Mouse (Mus musculus): ENCODE measurements around the gene Tpmt. TPM values are rescaled to one million over a fixed set of nuclear protein-coding genes. Genes with fewer than 3 reads are reported as not detected.

Tpmt gene
- polyA plus RNA-seq, 1 experiment from 2014 or later = 24.3 TPM

- no peaks in the 10 kb centered on the region for H3K9me3 ChIP-seq
- 87% methylated on average over 6 of the region's 6 CpGs for WGBS
- peaks cover 61% of the 10 kb centered on the region for H3K36me3 ChIP-seq
- H3K27ac ChIP-seq = no peak overlapping the region
- H3K4me2 ChIP-seq = no peak overlapping the region
- H3K4me1 ChIP-seq (replicated peaks) = peaks cover 7% of the 10 kb centered on the region
- H3K4me3 ChIP-seq (replicated peaks) = no peak overlapping the region
- ATAC-seq (ENCODE audit: insufficient number of reproducible peaks, insufficient read depth, low FRiP score, low TSS enrichment, low read depth) = no peak
- no peaks in the 10 kb centered on the region for H3K27me3 ChIP-seq
- no peak overlapping the region for H3K9ac ChIP-seq (replicated peaks)
Measured at GRCm38 (mm10) chr13:47067001-47067400, 22.5 kb upstream of the Tpmt start.

GRCm38 (mm10) chr13:47066516-47066915 lies 22.0 kb upstream of the Tpmt start:
- ATAC-seq (ENCODE audit: insufficient number of reproducible peaks, insufficient read depth, low FRiP score, low TSS enrichment, low read depth) = no peak
- H3K9me3 ChIP-seq = no peaks in the 10 kb centered on the region
- H3K27ac ChIP-seq = no peak overlapping the region
- peaks cover 56% of the 10 kb centered on the region for H3K36me3 ChIP-seq
- H3K4me3 ChIP-seq (replicated peaks) = no peak overlapping the region
- H3K4me2 ChIP-seq = no peak overlapping the region
- H3K27me3 ChIP-seq = no peaks in the 10 kb centered on the region
- 92% methylated on average over 10 of the region's 10 CpGs for WGBS
- no peak overlapping the region for H3K9ac ChIP-seq (replicated peaks)
- H3K4me1 ChIP-seq (replicated peaks) = peaks cover 7% of the 10 kb centered on the region

- Histone ChIP-seq H3K36me3 (peaks cover 62% of the 10 kb centered on the region), H3K27me3 (no peaks in the 10 kb centered on the region), H3K9ac (replicated peaks) (no peak overlapping the region), H3K27ac (no peak overlapping the region), H3K4me1 (replicated peaks) (peaks cover 7% of the 10 kb centered on the region), H3K4me3 (replicated peaks) (no peak overlapping the region), H3K9me3 (no peaks in the 10 kb centered on the region), H3K4me2 (no peak overlapping the region)
- WGBS = 82% methylated on average over 15 of the region's 15 CpGs
- no peak for ATAC-seq (ENCODE audit: insufficient number of reproducible peaks, insufficient read depth, low FRiP score, low TSS enrichment, low read depth)
Measured at GRCm38 (mm10) chr13:47063985-47064760, 19.6 kb upstream of the Tpmt start.

GRCm38 (mm10) chr13:47062756-47063155 lies 18.2 kb upstream of the Tpmt start:
- Histone ChIP-seq H3K27me3 (no peaks in the 10 kb centered on the region), H3K27ac (no peak overlapping the region), H3K9me3 (no peaks in the 10 kb centered on the region), H3K4me3 (replicated peaks) (no peak overlapping the region), H3K9ac (replicated peaks) (no peak overlapping the region), H3K4me1 (replicated peaks) (peaks cover 7% of the 10 kb centered on the region), H3K4me2 (no peak overlapping the region), H3K36me3 (peaks cover 61% of the 10 kb centered on the region)
- 91% methylated on average over 17 of the region's 17 CpGs for WGBS
- no peak for ATAC-seq (ENCODE audit: insufficient number of reproducible peaks, insufficient read depth, low FRiP score, low TSS enrichment, low read depth)

- Histone ChIP-seq H3K27ac (no peak overlapping the region), H3K4me1 (replicated peaks) (no peaks in the 10 kb centered on the region), H3K36me3 (peaks cover 58% of the 10 kb centered on the region), H3K9ac (replicated peaks) (no peak overlapping the region), H3K9me3 (no peaks in the 10 kb centered on the region), H3K4me3 (replicated peaks) (no peak overlapping the region), H3K27me3 (no peaks in the 10 kb centered on the region), H3K4me2 (no peak overlapping the region)
- no peak for ATAC-seq (ENCODE audit: insufficient number of reproducible peaks, insufficient read depth, low FRiP score, low TSS enrichment, low read depth)
- WGBS = 96% methylated on average over 5 of the region's 5 CpGs
Measured at GRCm38 (mm10) chr13:47056781-47057180, 12.2 kb upstream of the Tpmt start.

- Histone ChIP-seq H3K36me3 (peaks cover 60% of the 10 kb centered on the region), H3K27ac (no peak overlapping the region), H3K4me2 (no peak overlapping the region), H3K4me1 (replicated peaks) (no peaks in the 10 kb centered on the region), H3K9ac (replicated peaks) (no peak overlapping the region), H3K27me3 (no peaks in the 10 kb centered on the region), H3K9me3 (no peaks in the 10 kb centered on the region), H3K4me3 (replicated peaks) (no peak overlapping the region)
- 93% methylated on average over 11 of the region's 11 CpGs for WGBS
- no peak for ATAC-seq (ENCODE audit: insufficient number of reproducible peaks, insufficient read depth, low FRiP score, low TSS enrichment, low read depth)
Measured at GRCm38 (mm10) chr13:47056126-47056525, 11.6 kb upstream of the Tpmt start.

GRCm38 (mm10) chr13:47053971-47054370 lies 9.4 kb upstream of the Tpmt start:
- no peaks in the 10 kb centered on the region for H3K4me1 ChIP-seq (replicated peaks)
- H3K9me3 ChIP-seq = no peaks in the 10 kb centered on the region
- no peak overlapping the region for H3K4me2 ChIP-seq
- no peak overlapping the region for H3K27ac ChIP-seq
- H3K36me3 ChIP-seq = peaks cover 61% of the 10 kb centered on the region
- no peak overlapping the region for H3K9ac ChIP-seq (replicated peaks)
- ATAC-seq (ENCODE audit: insufficient number of reproducible peaks, insufficient read depth, low FRiP score, low TSS enrichment, low read depth) = no peak
- no peaks in the 10 kb centered on the region for H3K27me3 ChIP-seq
- no peak overlapping the region for H3K4me3 ChIP-seq (replicated peaks)
- WGBS = 90% methylated on average over 10 of the region's 10 CpGs

- Histone ChIP-seq H3K27me3 (no peaks in the 10 kb centered on the region), H3K4me1 (replicated peaks) (no peaks in the 10 kb centered on the region), H3K9me3 (no peaks in the 10 kb centered on the region), H3K4me3 (replicated peaks) (no peak overlapping the region), H3K4me2 (no peak overlapping the region), H3K27ac (no peak overlapping the region), H3K9ac (replicated peaks) (no peak overlapping the region), H3K36me3 (peaks cover 48% of the 10 kb centered on the region)
- no peak for ATAC-seq (ENCODE audit: insufficient number of reproducible peaks, insufficient read depth, low FRiP score, low TSS enrichment, low read depth)
- WGBS = 86% methylated on average over 4 of the region's 4 CpGs
Measured at GRCm38 (mm10) chr13:47050009-47050408, 5.5 kb upstream of the Tpmt start.

- Histone ChIP-seq H3K27me3 (no peaks in the 10 kb centered on the region; the same call in 1 of the 2 replicates), H3K9ac (replicated peaks) (no peak overlapping the region), H3K4me2 (no peak overlapping the region), H3K27ac (no peak overlapping the region), H3K4me3 (replicated peaks) (no peak overlapping the region), H3K4me1 (replicated peaks) (peaks cover 8% of the 10 kb centered on the region), H3K36me3 (peaks cover 38% of the 10 kb centered on the region), H3K9me3 (no peaks in the 10 kb centered on the region)
- WGBS = 90% methylated on average over 4 of the region's 4 CpGs
- ATAC-seq (ENCODE audit: insufficient number of reproducible peaks, insufficient read depth, low FRiP score, low TSS enrichment, low read depth) = no peak
Measured at GRCm38 (mm10) chr13:47047996-47048395, 3.5 kb upstream of the Tpmt start.

GRCm38 (mm10) chr13:47043833-47044616 lies 512 bp downstream of the Tpmt start:
- Histone ChIP-seq H3K36me3 (peaks cover 7% of the 10 kb centered on the region), H3K9me3 (no peaks in the 10 kb centered on the region), H3K9ac (replicated peaks) (peak overlapping the region; percentile 80), H3K4me3 (replicated peaks) (peak overlapping the region; percentile 83), H3K27ac (peak overlapping the region; percentile 75; the same call in 1 of the 2 replicates), H3K27me3 (no peaks in the 10 kb centered on the region; the same call in 1 of the 2 replicates), H3K4me1 (replicated peaks) (peaks cover 8% of the 10 kb centered on the region), H3K4me2 (peak overlapping the region; percentile 99)
- 2% methylated on average over 45 of the region's 45 CpGs for WGBS
- ATAC-seq (ENCODE audit: insufficient number of reproducible peaks, insufficient read depth, low FRiP score, low TSS enrichment, low read depth) = no peak

GRCm38 (mm10) chr13:47043030-47043680 lies 1.4 kb downstream of the Tpmt start, which contains the start of gene Kdm1b:
Gene Kdm1b, plus strand, starts transcription at chr13:47043499.
- ATAC-seq (ENCODE audit: insufficient number of reproducible peaks, insufficient read depth, low FRiP score, low TSS enrichment, low read depth) = peak; percentile 96
- Histone ChIP-seq H3K4me1 (replicated peaks) (peaks cover 8% of the 10 kb centered on the region), H3K9me3 (no peaks in the 10 kb centered on the region), H3K27ac (peak within 1 kb of the TSS; percentile 75), H3K4me2 (peak within 1 kb of the TSS; percentile 99), H3K4me3 (replicated peaks) (peak within 1 kb of the TSS; percentile 83), H3K9ac (replicated peaks) (peak within 1 kb of the TSS; percentile 80), H3K36me3 (no peaks in the 10 kb centered on the region), H3K27me3 (no peaks in the 10 kb centered on the region; the same call in 1 of the 2 replicates)
- WGBS = 0% methylated on average over 47 of the region's 48 CpGs
